Mouse (Mus musculus) limb, embryonic 13.5 days (tissue): ENCODE results near the gene March6. TPM values are rescaled to one million over a fixed set of nuclear protein-coding genes. Genes with fewer than 3 reads are reported as not detected.

Source experiments
- ATAC-seq: fragments of 200-750 bp; cut with Nextera tagmentation; 2 replicates; pipeline ENCODE4 v1.8.0; 2017; ENCODE audit warnings: low read depth, moderate number of reproducible peaks, moderate TSS enrichment; ENCODE audit not compliant: low FRiP score
- H3K27ac ChIP-seq: fragments of 300-500 bp; sonication (generic); 2 replicates; pipeline ENCODE4 v1.5.1; 2015; ENCODE audit warnings: inconsistent platforms, mild to moderate bottlenecking, moderate library complexity
- H3K27me3 ChIP-seq: fragments of 300-500 bp; sonication (generic); 2 replicates; pipeline ENCODE4 v1.6.1; 2015; ENCODE audit warnings: mild to moderate bottlenecking, inconsistent platforms
- H3K36me3 ChIP-seq: fragments of 300-500 bp; sonication (generic); 2 replicates; pipeline ENCODE4 v1.6.1; 2015; ENCODE audit warnings: inconsistent platforms, mild to moderate bottlenecking, moderate library complexity
- H3K4me1 ChIP-seq: fragments of 300-500 bp; sonication (generic); 2 replicates; pipeline ENCODE4 v1.6.1; 2015; ENCODE audit warnings: inconsistent platforms
- H3K4me2 ChIP-seq: fragments of 300-500 bp; sonication (generic); replicated peaks from 2 replicates; pipeline ENCODE4 v1.6.1; 2015; ENCODE audit warnings: inconsistent platforms, mild to moderate bottlenecking, moderate library complexity
- H3K4me3 ChIP-seq: fragments of 300-500 bp; sonication (generic); 2 replicates; pipeline ENCODE4 v1.5.1; 2015; ENCODE audit warnings: moderate library complexity, mild to moderate bottlenecking, inconsistent platforms
- H3K9ac ChIP-seq: fragments of 300-500 bp; sonication (generic); 2 replicates; pipeline ENCODE4 v1.6.1; 2015; ENCODE audit warnings: mild to moderate bottlenecking, inconsistent platforms
- H3K9me3 ChIP-seq: fragments of 300-500 bp; sonication (generic); 2 replicates; pipeline ENCODE4 v1.6.1; 2016; ENCODE audit warnings: inconsistent platforms
- WGBS: fragments of 180-500 bp; shearing (Covaris S2); methylation state at CpG from one replicate; pipeline ENCODE4 v1.1.7; 2015; 5-methylcytosine and 5-hydroxymethylcytosine counted together
- polyA plus RNA-seq: library from polyadenylated mRNA; unstranded; fragments of >200 nt; fragmentation: Nextera tagmentation; extraction: Ambion mirVana; gene quantifications from 2 replicates; pipeline ENCODE4 v1.2.1, GENCODE M21; 2015

March6 gene
- polyA plus RNA-seq, 1 experiment from 2014 or later: 32.0 TPM

DNA sequence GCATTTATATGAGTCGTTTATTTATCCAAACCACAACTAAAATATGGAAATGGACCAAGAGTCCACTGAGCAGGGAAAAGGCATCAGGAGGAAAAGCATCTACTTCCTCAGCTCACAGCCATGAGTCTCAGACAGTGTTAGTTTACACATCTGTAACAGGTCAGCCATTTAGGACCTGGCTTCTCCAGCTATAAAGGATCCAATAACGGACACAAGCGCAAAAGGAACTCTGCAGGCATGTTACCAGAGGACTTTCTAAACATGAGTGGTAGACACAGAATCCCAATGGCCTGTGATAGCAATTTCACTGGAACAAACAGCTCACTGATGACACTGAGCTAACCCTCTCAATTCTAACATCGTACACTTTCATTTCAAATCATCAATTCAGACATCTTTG is 27.9 kb downstream of the March6 start:
- Histone ChIP-seq H3K27ac (no peak overlapping the region), H3K4me2 (no peak overlapping the region), H3K4me1 (no peaks in the 10 kb centered on the region), H3K36me3 (peaks cover 35% of the 10 kb centered on the region), H3K9me3 (no peaks in the 10 kb centered on the region), H3K27me3 (no peaks in the 10 kb centered on the region), H3K9ac (no peak overlapping the region), H3K4me3 (no peak overlapping the region)
- WGBS: 81% methylated on average over 4 of the region's 4 CpGs
- ATAC-seq: no peak

GRCm38 (mm10) chr15:31502313-31502712 is 28.5 kb downstream of the March6 start:
- WGBS: 83% methylated on average over 1 of the region's 1 CpGs

GRCm38 (mm10) chr15:31494803-31495202 is 36.0 kb downstream of the March6 start:
- Histone ChIP-seq H3K27ac (no peak overlapping the region), H3K9ac (no peak overlapping the region), H3K36me3 (peaks cover 65% of the 10 kb centered on the region), H3K27me3 (no peaks in the 10 kb centered on the region), H3K9me3 (no peaks in the 10 kb centered on the region), H3K4me1 (no peaks in the 10 kb centered on the region), H3K4me3 (no peak overlapping the region), H3K4me2 (no peak overlapping the region)
- no peak for ATAC-seq
- 86% methylated on average over 9 of the region's 9 CpGs for WGBS

More at GRCm38 (mm10) chr15:31502313-31502712, 28.5 kb downstream of the March6 start:
- no peak overlapping the region for H3K27ac ChIP-seq
- H3K4me1 ChIP-seq: no peaks in the 10 kb centered on the region
- no peak overlapping the region for H3K4me2 ChIP-seq
- no peak overlapping the region for H3K9ac ChIP-seq
- H3K9me3 ChIP-seq: no peaks in the 10 kb centered on the region
- H3K36me3 ChIP-seq: peaks cover 41% of the 10 kb centered on the region
- ATAC-seq: no peak
- no peak overlapping the region for H3K4me3 ChIP-seq
- no peaks in the 10 kb centered on the region for H3K27me3 ChIP-seq

DNA sequence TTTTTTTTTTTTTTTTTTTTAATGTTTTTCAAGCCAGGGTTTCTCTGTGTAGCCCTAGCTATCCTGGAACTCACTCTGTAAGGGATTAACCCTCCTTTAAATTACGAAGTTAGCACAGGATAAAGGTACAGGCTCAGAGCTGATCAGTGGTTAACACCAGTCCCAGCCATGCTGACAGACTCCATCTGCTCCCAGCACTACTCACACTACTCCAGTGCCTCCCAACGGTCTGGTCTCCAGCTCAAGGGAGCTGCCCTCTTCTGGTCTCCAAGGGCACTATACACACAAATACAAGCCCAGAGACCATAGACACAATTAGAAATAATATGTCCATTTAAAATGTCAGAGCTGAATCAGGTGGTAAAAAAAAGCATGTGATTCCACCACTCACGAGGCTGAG is 36.5 kb downstream of the March6 start:
- Histone ChIP-seq H3K4me2 (no peak overlapping the region), H3K36me3 (peaks cover 67% of the 10 kb centered on the region), H3K27ac (no peak overlapping the region), H3K4me3 (no peak overlapping the region), H3K9me3 (no peaks in the 10 kb centered on the region), H3K9ac (no peak overlapping the region), H3K4me1 (no peaks in the 10 kb centered on the region), H3K27me3 (no peaks in the 10 kb centered on the region)
- ATAC-seq: no peak
- 77% methylated on average over 3 of the region's 3 CpGs for WGBS

DNA sequence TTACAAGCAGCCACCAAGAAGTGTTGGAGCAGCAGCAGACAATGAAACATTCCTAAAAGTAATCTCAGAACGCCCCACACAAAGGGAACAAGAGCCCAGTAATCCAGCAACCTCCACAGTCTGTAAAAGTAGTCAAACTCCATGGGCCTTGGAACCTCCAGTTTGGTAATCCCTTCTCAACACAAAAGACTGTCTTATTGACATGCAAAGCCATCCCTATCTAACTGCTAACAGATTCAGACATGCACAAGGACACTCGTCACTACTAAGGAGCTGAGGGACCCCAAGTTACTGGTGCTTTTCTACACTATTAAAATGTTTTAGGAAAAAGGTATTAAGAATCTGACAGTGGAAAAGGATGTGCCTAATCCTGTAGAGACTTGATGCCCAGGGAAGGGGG is 43.4 kb downstream of the March6 start:
- Histone ChIP-seq H3K4me2 (no peak overlapping the region), H3K4me1 (no peaks in the 10 kb centered on the region), H3K27me3 (no peaks in the 10 kb centered on the region), H3K9ac (no peak overlapping the region), H3K27ac (no peak overlapping the region), H3K9me3 (no peaks in the 10 kb centered on the region), H3K36me3 (peaks cover 67% of the 10 kb centered on the region), H3K4me3 (no peak overlapping the region)
- ATAC-seq: no peak
- WGBS: 90% methylated on average over 2 of the region's 2 CpGs

GRCm38 (mm10) chr15:31476678-31477077 is 54.2 kb downstream of the March6 start:
- ATAC-seq: no peak
- H3K9me3 ChIP-seq: no peaks in the 10 kb centered on the region
- no peak overlapping the region for H3K4me2 ChIP-seq
- H3K4me1 ChIP-seq: no peaks in the 10 kb centered on the region
- no peak overlapping the region for H3K9ac ChIP-seq
- no peaks in the 10 kb centered on the region for H3K27me3 ChIP-seq
- 88% methylated on average over 1 of the region's 1 CpGs for WGBS
- no peak overlapping the region for H3K27ac ChIP-seq
- H3K36me3 ChIP-seq: peaks cover 82% of the 10 kb centered on the region
- no peak overlapping the region for H3K4me3 ChIP-seq

DNA sequence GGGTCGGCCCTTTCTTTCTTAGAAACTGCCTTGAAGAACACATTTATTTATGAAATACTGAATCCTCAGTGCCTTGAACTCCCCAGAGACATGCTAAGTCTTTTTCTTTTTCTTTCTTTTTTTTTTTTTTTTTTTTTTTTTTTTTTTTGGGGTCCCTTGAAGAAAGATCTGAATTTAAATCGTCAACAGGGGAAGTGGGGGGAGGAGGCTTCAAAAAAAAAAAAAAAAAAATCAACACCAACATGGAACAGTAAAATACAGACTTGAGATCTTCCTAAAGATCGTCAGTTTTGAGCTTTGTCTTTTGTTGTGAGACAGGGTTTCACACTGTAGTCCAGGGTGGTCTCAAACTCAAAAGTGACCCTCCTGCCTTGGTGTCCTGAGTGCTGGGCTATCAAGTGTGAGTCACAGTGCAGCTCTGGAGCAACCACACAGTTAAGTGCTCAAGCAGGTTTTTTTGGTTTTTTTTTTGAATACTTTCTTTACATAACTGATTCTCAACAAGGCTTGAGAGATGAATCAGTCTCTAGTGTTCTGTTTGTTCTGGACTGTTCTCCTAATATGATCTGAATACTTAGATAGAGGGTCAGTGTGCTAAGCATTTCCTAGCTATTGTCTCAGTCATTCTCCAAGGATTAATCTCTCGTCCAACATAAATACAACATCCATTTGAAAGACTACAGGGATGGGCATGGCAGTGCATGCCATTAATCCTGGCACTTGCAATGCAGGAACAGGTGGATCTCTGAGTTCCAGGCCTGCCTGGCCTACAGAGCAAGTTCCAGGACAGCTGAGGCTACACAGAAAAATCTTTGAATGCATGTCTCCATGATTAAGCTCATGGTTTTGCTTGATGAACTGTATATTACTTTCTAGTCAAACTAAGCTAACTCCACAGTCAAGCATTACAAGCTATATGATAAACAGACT is 57.9 kb downstream of the March6 start:
- Histone ChIP-seq H3K9ac (no peak overlapping the region), H3K4me1 (no peaks in the 10 kb centered on the region), H3K9me3 (no peaks in the 10 kb centered on the region), H3K36me3 (peaks cover 70% of the 10 kb centered on the region), H3K27me3 (no peaks in the 10 kb centered on the region), H3K4me3 (no peak overlapping the region), H3K27ac (no peak overlapping the region), H3K4me2 (no peak overlapping the region)
- ATAC-seq: no peak
- WGBS: 78% methylated on average over 4 of the region's 4 CpGs

- ATAC-seq: no peak
- Histone ChIP-seq H3K9me3 (no peaks in the 10 kb centered on the region), H3K27me3 (no peaks in the 10 kb centered on the region), H3K4me1 (no peaks in the 10 kb centered on the region), H3K4me3 (no peak overlapping the region), H3K36me3 (peaks cover 70% of the 10 kb centered on the region), H3K27ac (no peak overlapping the region), H3K9ac (no peak overlapping the region), H3K4me2 (no peak overlapping the region)
- WGBS: 93% methylated on average over 4 of the region's 4 CpGs
These were observed 59.3 kb downstream of the March6 start for GRCm38 (mm10) chr15:31471529-31471928.

DNA sequence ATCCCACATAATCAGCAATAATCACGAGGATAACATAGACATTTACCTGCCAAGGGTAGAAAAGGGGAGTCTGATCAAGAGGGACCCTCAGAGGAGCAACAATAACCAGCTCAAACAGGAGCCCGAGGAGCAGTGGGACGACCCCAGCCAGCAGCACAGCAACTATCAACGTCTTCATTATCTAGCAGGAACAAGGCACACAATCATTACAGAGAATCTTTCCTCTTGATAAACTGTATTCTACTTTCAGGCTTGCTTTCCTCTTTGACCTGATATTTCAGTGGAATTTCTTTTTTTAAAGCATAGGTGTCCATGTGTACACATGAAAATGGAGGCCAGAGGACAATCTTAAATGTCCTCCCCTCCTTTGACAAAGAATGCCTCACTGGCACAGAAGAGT is 61.4 kb downstream of the March6 start:
- no peak overlapping the region for H3K27ac ChIP-seq
- H3K4me1 ChIP-seq: no peaks in the 10 kb centered on the region
- no peak for ATAC-seq
- no peaks in the 10 kb centered on the region for H3K27me3 ChIP-seq
- H3K9ac ChIP-seq: no peak overlapping the region
- no peak overlapping the region for H3K4me3 ChIP-seq
- no peaks in the 10 kb centered on the region for H3K9me3 ChIP-seq
- H3K36me3 ChIP-seq: peaks cover 74% of the 10 kb centered on the region
- H3K4me2 ChIP-seq: no peak overlapping the region
- 93% methylated on average over 4 of the region's 4 CpGs for WGBS

DNA sequence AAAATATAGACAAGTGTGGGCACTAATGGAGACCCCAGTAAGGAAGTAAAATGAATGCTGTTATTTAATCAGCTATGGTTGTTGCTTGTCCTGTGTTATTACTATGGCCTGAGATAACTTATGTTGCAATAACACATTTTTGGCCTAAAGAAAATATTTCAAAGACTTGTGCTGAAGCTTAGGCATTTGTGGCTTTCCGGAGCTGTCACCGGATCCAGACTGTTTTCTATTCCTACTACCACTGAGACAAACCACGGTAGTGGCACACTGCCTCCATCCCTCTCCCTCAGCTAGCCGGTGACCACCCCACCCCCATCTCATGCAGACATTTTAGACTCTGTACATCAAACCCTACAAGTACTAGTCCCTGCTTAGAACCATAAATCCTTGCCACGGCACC is 62.0 kb downstream of the March6 start:
- H3K9ac ChIP-seq: no peak overlapping the region
- no peaks in the 10 kb centered on the region for H3K27me3 ChIP-seq
- H3K27ac ChIP-seq: no peak overlapping the region
- no peak overlapping the region for H3K4me2 ChIP-seq
- WGBS: 91% methylated on average over 5 of the region's 5 CpGs
- H3K4me1 ChIP-seq: no peaks in the 10 kb centered on the region
- H3K9me3 ChIP-seq: no peaks in the 10 kb centered on the region
- no peak for ATAC-seq
- peaks cover 73% of the 10 kb centered on the region for H3K36me3 ChIP-seq
- no peak overlapping the region for H3K4me3 ChIP-seq

GRCm38 (mm10) chr15:31466749-31467148 is 64.1 kb downstream of the March6 start:
- Histone ChIP-seq H3K27ac (no peak overlapping the region), H3K4me3 (no peak overlapping the region), H3K27me3 (no peaks in the 10 kb centered on the region), H3K4me1 (no peaks in the 10 kb centered on the region), H3K9me3 (no peaks in the 10 kb centered on the region), H3K9ac (no peak overlapping the region), H3K36me3 (peaks cover 83% of the 10 kb centered on the region), H3K4me2 (no peak overlapping the region)
- WGBS: 100% methylated on average over 1 of the region's 1 CpGs
- no peak for ATAC-seq

- no peak overlapping the region for H3K4me3 ChIP-seq
- H3K4me1 ChIP-seq: no peaks in the 10 kb centered on the region
- no peaks in the 10 kb centered on the region for H3K27me3 ChIP-seq
- H3K4me2 ChIP-seq: no peak overlapping the region
- ATAC-seq: no peak
- WGBS: 92% methylated on average over 5 of the region's 5 CpGs
- peaks cover 84% of the 10 kb centered on the region for H3K36me3 ChIP-seq
- no peak overlapping the region for H3K27ac ChIP-seq
- no peaks in the 10 kb centered on the region for H3K9me3 ChIP-seq
- H3K9ac ChIP-seq: no peak overlapping the region
These were observed 64.6 kb downstream of the March6 start for GRCm38 (mm10) chr15:31466295-31466694.

GRCm38 (mm10) chr15:31465806-31466205 is 65.0 kb downstream of the March6 start:
- Histone ChIP-seq H3K27ac (no peak overlapping the region), H3K4me2 (no peak overlapping the region), H3K27me3 (no peaks in the 10 kb centered on the region), H3K36me3 (peaks cover 86% of the 10 kb centered on the region), H3K4me3 (no peak overlapping the region), H3K4me1 (no peaks in the 10 kb centered on the region), H3K9ac (no peak overlapping the region), H3K9me3 (no peaks in the 10 kb centered on the region)
- ATAC-seq: no peak
- 95% methylated on average over 2 of the region's 2 CpGs for WGBS
